Mouse (Mus musculus): ENCODE results near the gene Slc2a1. TPM values are rescaled to one million over a fixed set of nuclear protein-coding genes. Genes with fewer than 3 reads are reported as not detected.

The Slc2a1 gene
- total RNA-seq, 2 experiments from 2014 or later, result 12.2 to 13.5 TPM

GRCm38 (mm10) chr4:119131189-119131910, 22.8 kb downstream of the Slc2a1 start:
- DNase-seq, result no peak

GRCm38 (mm10) chr4:119133306-119133705, 24.8 kb downstream of the Slc2a1 start:
- DNase-seq, result no peak

GRCm38 (mm10) chr4:119133860-119134259, 25.3 kb downstream of the Slc2a1 start:
- no peak for DNase-seq

GRCm38 (mm10) chr4:119137313-119137712, 28.8 kb downstream of the Slc2a1 start:
- no peak for DNase-seq

- no peak for DNase-seq
These were observed 29.7 kb downstream of the Slc2a1 start for GRCm38 (mm10) chr4:119138171-119138570.

GRCm38 (mm10) chr4:119138776-119139175, 30.3 kb downstream of the Slc2a1 start:
- no peak for DNase-seq

GRCm38 (mm10) chr4:119140126-119140525, 31.6 kb downstream of the Slc2a1 start:
- peak; percentile 35 to 71 for DNase-seq

- DNase-seq, result no peak
These were observed 32.7 kb downstream of the Slc2a1 start for GRCm38 (mm10) chr4:119141191-119141590.

GRCm38 (mm10) chr4:119142230-119142871, 33.8 kb downstream of the Slc2a1 start:
- DNase-seq, result peak; percentile 44 to 46

GRCm38 (mm10) chr4:119146816-119147215, 38.3 kb downstream of the Slc2a1 start:
- DNase-seq, result no peak

GRCm38 (mm10) chr4:119147347-119147746, 38.8 kb downstream of the Slc2a1 start:
- no peak for DNase-seq

- no peak for DNase-seq
These were observed 40.2 kb downstream of the Slc2a1 start for GRCm38 (mm10) chr4:119148741-119149140.

GRCm38 (mm10) chr4:119157186-119157585, 48.7 kb downstream of the Slc2a1 start:
- DNase-seq, result peak; percentile 37 to 85

- DNase-seq, result no peak
These were observed 49.4 kb downstream of the Slc2a1 start for GRCm38 (mm10) chr4:119157891-119158290.

GRCm38 (mm10) chr4:119161358-119161757, 52.8 kb downstream of the Slc2a1 start:
- no peak for DNase-seq

GRCm38 (mm10) chr4:119162990-119163389, 54.5 kb downstream of the Slc2a1 start:
- no peak for DNase-seq

GRCm38 (mm10) chr4:119165916-119166315, 57.4 kb downstream of the Slc2a1 start:
- no peak for DNase-seq

- no peak for DNase-seq
These were observed 58.6 kb downstream of the Slc2a1 start for GRCm38 (mm10) chr4:119167068-119167467.

GRCm38 (mm10) chr4:119167663-119168062, 59.2 kb downstream of the Slc2a1 start:
- DNase-seq, result peak; percentile 76 to 92

- peak in 1 of 2 experiments; percentile 34 for DNase-seq
These were observed 64.6 kb downstream of the Slc2a1 start for GRCm38 (mm10) chr4:119172919-119173650.

- peak; percentile 98 to 99 for DNase-seq
These were observed 65.4 kb downstream of the Slc2a1 start, which contains the start of gene Zfp691 for GRCm38 (mm10) chr4:119173851-119174453. Gene Zfp691 (minus strand): TSS chr4:119174195.

GRCm38 (mm10) chr4:119177702-119178101, 69.2 kb downstream of the Slc2a1 start:
- peak in 1 of 2 experiments; percentile 66 for DNase-seq

Measured in heart, adult 18-20 months (tissue).